Mouse (Mus musculus) CD4-positive, CD25-positive, alpha-beta regulatory T cell, adult 2 months (primary cell): ENCODE measurements around the gene Zfp276.
A peak's percentile ranks its signal among the peaks of the same experiment; 100 is the strongest.
"Not testable (repeated sequence)": the region's sequence is repeated elsewhere in the genome, so short reads cannot be mapped to it uniquely, and the experiment has no call there.

Experiments used
- DNase-seq: peaks from one replicate; pipeline ENCODE4 v3.0.0-alpha.2; 2012; ENCODE audit warnings: low read depth, low spot score

The Zfp276 gene

DNA sequence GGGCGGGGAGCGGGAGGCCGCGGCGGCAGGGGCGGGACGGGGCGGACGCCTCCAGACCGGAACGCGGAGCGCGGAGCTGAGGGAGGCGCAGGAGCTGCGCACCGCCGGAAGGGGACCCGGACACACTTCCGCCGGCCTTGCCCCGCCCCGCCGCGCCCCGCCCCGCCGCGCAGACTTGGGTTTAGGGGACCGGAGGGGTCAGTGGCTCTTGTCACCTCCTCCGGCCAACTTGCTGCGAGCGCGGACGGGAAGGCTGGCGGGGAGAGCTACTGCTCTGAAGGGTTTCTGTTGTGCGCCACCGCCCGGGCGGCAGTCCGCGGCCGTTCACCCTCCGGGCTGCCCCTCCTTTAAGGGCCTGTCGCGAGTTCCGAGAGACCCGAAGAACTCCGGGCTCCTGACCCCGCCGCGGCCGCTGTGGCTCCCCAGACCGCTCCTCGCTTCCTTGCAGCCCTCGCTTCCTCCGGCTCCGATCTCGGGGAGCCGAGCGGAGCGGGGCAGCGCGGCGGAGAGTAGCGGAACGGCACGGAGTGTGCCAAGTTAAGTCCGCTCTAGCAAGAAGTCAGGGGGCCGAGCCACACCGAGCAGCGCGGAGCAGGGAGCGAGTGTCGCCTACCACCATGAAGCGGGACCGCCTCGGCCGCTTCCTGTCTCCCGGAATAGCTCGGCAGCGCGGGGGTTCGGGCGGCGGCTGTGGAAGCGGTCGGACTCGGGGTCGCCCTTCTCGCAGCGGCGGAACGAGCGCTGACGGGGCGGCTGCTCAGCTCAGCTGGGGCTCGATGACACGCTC is at the start of gene Zfp276, which contains the start of gene Vps9d1:
Gene Zfp276, plus strand, starts transcription at position 97 of the 787 bp plus-strand sequence.
Gene Vps9d1, minus strand, starts transcription at position 250 of the 787 bp plus-strand sequence.
- DNase-seq = peak; percentile 90

DNA sequence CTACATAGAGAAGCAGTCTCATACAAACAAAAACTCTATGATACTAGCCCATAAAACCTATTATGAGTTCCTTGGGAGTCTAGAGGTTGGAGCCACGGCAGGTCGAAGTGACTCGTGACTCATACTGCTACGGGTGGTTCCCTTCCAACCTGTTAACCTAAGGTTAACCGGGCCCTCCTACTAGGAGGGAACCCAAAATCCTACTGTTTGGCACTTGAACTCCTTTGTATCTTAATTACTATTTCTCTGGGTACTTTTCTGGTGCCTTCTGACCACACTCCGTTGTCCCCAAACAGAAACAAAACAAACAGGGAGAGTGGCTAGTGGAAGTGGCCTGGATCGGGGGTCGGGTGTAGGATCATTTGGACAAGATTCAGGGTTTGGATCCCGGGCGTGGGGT is 42.1 kb upstream of the Zfp276 start:
- no peak for DNase-seq

DNA sequence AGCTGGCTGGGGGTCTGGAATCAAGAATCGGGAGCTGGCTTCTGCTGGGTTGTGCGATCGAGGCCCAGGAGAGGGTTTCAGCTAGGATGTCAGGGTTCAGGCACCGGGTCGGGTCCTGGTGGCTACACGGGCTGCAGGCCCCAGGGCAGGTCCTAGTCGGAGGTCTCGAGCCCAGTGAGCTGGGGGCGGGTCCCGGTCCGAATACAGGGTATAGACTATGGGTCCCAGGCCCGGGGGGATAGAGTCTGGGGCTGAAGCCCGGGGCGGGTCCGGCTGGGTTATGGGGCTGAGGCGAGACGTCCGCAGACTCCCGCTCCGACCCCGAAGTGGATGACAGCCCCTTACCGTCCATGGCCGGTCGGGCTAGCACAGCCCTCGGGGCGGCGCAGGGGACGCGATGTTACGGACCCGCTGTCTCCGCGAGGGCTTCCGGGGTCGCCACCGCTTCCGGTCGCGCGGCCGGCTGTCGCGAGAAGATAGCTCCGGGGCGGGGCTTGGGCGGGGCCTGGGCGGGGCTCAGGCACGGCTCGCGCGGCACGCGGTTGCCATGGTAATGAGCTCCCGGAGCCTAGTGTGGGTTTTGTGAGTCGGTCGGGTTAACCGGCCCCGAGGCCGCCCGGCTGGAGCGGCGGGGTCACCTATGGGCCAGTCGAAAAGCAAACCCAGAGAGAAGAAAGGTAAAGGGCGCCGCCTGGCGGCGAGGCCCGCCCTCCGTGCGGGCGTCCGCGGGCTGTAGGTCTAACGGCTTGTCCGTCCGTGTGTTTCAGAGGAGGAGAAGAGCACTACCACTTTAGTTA is 41.5 kb upstream of the Zfp276 start, which contains the start of the genes Chmp1a and Spata33:
Gene Chmp1a, minus strand, starts transcription at position 443 of the 797 bp plus-strand sequence.
Gene Spata33, plus strand, starts transcription at position 512 of the 797 bp plus-strand sequence.
- peak; percentile 95 for DNase-seq

DNA sequence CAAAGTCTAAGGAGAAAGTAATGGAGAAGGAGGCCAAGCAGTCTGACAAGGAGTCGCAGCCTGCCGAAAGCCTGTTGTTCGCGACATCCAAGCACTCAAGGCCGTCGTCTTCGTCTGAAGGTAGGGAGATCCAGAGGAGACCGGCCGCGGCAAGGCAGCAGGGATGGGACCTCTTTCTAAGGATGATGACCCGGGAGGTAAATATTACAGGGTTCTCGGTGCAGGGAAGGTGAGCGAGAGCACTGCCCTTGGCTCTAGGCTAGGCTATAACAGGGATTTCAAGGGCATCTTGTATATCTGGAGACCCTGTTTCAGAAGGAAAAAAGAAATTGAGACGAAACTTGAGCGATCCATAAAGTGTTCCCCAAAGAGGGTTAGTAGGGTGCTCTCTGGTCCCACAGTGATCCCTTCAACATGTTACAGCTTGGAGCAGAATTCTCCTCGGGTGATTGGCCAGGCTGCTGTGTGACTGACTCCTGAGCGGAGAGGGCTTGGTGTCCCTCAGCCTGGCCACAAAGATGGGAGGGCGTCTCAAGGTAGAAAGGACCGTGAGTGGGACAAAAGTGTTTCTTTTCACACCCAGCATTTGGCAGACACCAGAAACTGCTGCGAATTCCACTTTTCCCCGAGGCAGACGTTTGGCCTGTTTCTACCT is 40.8 kb upstream of the Zfp276 start:
- DNase-seq = no peak

DNA sequence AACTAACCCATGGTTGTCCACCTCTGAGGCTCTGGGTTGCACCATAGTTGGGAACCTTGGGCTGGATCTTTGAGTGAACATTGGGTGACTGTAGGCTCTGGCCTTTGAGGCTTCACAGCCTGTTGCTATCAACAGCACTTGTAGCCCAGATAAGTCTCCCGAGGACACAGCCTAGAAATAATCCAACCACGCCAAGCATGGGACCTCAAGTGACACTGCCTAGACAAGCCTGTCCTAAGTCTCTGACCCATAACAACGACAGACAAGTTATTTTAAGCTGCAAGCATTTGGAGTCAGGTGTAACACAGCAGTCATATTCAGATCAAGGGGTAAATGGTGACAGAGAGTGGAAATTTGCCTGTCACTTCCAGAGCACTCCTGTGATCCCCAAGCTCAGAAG is 38.6 kb upstream of the Zfp276 start:
- no peak for DNase-seq

DNA sequence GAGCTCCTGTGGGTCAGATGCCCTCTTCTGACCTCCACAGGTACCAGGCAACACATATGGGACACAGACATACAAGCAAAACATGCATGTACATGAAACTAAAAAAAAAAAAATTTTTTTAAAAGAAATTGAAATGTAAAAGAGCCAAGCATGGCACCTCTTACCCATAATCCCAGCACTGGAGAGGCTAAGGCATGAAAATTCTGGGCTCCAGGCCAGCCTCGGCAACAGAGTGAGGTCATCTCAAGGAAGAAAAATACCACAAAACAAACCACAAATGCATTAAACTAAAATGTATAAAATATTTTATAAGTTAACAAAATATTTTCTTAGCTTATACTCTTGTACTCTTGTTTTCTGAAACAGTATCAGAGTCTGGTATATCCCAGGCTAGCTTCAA is 33.1 kb upstream of the Zfp276 start:
- DNase-seq = no peak

DNA sequence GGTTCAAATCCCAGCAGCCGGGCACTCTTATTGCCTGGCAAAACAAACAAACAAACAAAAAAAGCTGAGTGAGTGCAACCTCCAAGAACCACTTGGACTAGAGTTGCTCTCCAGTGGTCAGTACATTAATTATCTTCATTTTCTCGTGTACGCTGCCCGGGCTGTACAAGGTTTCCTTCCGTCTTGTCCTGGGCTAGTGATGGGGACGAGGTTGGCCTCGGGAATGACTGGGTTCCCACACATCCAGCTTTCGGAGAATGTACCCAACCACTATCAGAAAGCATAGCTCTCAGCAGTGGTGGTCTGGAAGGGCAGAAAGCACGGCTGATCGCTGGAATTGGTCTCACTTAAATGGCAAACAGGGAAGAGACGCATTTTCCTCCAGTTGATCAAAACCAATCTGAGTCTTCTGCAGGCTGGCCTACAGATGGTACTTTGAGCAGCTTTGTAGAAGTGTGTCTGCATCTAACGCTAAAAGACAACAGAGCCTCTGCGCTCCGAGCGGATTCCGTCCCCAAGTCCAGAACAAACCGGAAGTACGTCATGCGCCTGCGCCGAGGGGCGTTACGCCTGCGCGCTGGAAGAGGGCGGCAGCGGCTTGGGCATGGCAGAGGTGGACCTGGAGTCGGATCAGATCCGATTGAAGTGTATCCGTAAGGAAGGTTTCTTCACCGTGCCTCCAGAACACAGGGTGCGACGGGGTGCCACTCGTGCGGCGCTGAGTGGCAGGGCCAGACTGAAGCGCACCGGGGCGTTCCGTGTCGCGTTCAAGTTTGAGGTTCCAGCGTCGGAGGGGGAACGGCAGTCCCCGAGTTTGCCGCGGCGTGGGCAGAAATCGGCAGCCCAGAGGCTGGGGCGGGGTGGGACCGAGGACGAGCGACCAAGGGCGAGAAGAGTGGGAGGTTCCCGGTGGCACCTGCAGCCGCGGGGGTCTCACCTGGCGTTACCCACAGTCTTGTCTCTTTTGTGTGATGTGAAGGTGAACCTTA is 29.4 kb upstream of the Zfp276 start, which contains the start of gene Cdk10:
Gene Cdk10, plus strand, starts transcription at position 565 of the 989 bp plus-strand sequence.
- peak; percentile 93 for DNase-seq

DNA sequence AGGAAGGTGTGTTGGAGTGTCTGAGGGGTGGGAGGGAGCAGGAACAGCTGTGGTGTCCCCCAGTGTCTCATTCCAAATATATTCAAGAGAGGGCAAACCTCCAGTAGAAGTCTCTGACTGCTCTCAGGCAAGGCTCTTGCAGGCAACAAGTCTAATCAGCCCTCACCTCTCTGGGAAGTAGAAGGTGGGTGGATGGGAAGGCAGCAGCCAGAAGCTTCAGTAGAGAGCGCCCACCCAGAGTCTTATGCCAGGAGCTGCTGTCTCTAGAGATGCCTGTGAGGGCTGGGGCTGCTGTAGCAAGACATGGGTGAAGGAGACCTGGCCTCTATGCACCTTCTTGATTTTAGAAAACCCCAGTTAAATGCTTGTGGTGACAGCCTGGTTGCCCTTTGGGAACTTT is 25.6 kb upstream of the Zfp276 start:
- no peak for DNase-seq

DNA sequence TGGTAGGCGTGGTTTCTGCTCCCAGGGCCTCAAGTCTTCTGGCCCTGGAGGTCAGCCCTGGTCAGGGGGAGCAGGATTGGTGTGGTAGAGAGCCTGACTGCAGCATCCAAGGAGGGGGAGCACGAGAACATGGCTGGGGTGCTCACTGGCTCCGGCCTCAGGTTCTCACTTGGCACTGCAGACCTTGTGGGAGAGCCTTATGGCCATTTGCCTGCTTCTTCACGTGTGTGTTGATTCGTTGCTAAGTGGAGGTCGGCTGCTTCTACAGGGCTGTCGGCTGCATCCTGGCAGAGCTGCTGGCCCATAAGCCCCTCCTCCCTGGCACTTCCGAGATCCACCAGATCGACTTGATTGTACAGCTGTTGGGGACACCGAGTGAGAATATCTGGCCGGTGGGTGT is 23.7 kb upstream of the Zfp276 start:
- not testable (repeated sequence) for DNase-seq

DNA sequence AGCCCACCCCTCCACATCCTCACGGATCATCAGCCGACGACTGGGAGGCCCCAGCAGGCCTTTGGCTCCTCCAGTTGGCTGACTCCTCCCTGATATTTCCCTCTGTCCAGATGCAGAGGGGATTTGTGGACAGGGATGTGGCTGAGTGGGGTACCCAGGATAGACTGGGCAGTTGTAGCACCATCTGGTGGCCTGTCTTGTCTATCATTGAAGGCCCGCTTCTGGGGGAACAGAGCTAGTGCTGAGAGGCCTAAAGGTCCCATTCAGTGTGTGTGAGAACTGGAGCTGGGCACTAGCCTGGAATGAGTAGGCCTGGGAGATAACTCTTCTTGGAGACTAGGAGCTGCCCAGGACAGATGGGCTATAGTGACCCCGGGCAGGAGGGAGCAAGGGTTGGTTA is 22.3 kb upstream of the Zfp276 start:
- DNase-seq = no peak

DNA sequence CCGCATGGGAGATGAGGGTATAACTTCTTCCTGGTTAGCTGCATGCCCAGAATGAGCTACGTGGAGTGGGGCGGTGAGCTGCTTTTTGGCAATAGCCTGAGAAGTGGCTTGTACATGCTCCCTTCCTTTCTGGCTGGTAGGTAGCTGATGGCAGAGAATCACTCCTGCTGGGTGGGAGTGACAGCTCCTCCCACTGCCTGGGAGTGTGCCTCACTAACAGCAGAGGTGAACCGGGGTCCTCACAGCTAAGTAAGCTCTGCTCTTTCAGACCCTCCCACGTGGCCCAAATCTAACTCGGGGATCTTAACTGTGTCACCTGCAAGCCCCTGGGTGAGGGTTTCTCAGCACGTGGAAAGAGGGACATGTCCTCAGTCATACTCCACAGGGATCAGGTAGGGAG is 21.4 kb upstream of the Zfp276 start:
- no peak for DNase-seq

DNA sequence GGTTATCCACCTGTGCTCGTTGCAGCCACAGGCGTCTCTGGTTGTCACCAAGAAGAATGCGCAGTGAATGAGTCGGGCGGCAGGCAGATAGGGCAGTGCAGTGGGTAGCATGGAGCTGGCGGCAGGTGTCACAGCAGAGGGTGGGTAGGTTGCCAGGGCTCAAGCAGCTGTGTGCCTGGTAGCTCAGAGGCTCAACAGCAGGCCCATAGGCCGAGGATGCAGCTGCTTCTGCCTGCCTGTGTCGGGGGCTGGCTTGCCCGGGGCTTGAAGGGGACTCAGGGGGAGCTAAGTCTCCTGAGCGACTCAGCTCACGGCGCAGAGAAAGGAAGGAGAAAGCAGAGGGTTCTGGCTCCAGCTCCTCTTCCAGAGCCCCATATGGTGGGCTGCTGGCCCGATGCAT is 20.7 kb upstream of the Zfp276 start:
- DNase-seq = no peak

DNA sequence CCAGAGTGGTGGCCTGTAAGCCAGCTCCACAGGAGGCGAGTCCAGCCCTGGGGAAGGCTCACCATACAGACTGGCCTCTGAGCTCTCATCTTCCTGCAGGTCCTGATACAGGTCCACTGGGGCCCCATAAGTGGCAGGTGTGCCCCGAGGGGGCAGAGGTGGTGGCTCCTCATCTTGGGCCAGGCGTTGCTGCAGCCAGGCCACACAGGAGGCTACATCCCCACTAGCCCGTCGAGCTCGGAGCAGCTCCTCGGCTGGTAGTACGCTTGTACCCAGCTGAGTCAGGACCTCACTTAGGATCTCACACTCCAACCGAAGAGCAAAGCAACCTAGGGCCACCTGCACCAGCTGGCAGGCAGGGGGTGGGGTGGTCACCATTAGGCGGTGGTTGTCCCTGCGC is 20.2 kb upstream of the Zfp276 start:
- DNase-seq = no peak

DNA sequence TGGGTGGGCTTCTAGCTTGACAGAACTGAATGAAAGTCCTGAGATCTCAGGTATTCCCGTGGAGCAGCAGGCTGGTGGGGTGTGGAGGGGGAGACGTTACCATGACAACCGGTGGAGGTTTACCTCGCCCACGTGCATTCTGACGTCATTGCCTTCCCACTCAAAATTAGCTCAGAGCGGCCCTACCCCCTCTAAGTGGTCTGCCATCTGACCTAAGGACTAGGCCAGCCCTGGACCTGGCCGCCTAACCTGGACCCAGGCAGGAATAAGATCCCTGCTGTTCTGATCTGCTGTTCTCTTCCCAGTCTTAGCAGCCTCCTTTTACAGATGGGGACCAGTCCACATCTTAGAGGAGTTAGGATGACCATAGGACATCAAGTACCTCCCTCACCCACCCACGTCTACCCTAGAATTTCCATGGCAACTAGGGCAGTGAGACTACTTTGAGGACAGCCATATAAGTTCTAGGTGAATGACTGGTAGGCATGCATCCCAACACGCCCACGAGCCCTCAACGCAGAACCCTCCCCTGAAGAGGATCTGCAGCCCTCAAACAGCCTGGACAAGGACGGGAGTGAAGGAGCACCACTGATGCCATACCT is 19.0 kb upstream of the Zfp276 start:
- peak; percentile 60 for DNase-seq

DNA sequence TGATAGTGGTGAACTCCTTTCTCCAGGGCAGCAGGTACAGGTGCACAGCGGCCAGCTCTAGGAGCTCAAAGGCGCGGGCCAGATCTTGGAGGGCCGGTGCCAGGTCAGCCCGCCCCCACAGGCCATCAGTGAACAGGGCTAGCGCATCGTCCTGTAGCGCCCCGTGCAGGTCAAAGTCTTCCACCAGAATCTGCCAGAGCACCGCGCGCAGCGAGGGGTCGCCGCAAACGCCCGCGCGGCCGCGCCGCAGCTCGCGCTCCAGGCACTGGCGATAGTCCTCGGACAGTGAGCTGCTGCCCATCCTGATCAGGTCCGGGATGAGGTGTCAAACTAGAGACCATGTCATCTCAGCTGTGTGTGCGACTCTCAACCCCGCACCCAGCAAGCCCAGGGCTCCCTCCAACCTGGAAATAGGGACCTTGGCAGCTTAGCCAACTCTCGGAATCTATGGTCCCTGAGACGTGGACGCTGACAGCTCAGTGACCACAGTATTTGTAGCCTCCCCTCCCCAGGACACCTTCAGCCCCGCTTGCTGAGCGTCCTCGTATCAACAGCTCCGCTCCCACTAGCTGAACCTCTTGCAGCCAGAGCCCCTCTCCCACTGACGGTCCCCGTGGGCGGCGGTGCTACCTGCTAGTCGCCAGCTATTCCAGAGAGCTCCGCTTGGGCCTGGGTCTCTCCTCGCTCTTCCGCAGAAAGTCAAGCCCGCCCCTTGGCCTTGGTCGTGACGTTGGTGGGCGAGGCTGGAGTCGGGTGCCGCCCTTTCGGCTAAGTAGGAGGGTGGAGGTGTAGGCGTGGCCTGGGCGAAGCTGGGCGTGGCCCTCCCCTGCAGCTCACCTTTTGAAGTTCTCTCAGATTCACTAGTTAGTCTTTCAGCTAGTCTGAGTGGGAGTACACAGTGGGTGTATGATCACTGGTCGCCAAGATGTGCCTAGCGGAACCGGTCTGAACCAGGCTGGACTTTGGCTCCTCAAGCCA is 18.2 kb upstream of the Zfp276 start, which contains the start of gene Spata2l:
Gene Spata2l, minus strand, starts transcription at position 714 of the 978 bp plus-strand sequence.
- DNase-seq = peak; percentile 98

DNA sequence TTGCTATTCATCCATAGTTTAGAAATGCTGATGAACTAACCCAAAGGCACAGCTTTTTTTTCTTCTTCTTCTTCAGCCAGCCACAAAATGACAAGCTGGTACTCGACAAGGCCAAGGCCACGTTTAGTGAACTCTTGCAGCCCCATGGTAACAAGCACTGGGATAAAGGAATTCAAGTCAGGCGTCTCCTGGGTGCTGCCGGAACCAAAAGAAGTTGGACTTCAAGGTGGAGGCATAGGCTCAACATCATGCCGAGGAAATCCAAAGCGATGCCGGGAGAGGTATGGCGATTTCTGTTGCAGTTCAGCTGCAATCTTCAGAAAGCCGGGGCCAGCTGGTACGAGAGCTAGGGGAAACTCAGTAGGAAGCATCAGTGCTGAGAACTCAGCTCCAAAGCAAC is 14.6 kb upstream of the Zfp276 start:
- no peak for DNase-seq

DNA sequence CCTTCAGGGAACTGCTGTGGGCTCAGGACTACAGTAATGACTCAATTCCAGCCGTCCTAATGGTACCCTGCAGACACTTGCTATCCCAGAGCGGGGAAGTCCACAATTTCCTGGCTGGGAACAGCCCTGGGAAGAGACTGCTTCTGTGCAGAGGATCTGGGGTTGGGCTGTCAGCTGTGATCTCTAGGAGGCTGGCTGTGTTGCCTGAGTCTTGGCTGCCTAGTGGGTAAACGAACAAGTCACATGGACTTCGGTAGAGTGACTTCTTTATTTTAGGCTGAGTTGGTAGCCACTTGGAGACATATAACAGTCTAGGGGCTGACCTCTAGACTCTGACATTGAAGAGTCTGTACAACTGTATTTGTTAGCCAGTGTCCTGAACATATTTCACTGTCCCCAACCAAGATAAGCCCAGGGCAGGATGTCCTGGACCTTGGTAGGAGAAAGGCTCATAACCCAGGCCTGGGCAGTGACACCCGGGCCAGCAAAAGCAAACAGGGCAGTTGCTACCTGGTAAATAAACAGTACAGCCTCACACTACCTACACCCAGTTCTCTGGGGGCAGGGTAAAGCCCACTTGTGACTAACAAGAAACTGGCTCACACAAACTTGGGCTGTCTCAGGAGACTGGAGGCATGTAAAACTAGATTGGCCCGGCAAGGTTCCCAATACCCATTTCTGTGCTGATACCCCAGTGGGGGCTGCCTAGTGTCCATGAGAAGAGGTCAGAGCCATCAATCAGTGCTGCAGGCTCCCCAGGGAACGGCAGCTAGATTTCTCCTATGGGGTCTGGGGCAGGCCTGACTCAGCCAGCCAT is 11.7 kb upstream of the Zfp276 start:
- DNase-seq = no peak

DNA sequence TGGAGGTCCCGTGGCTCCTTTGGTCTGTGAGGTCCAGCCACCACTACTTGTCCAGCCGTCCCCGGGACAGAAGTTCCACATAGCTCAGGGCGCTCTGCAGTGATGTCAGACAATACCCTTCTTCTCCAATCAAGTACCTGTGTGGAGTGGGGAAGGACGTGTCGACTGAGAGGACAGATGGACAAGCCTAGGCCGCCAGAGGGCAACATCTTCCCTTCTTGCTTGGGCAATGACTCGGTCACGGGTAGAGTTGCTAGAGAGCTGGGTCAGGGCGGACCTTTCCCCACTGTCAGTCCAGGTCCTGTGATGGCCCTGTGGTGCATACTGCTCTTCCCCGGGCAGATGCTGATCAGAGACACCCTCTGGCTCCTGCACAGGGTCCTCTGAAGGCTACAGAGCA is 10.9 kb upstream of the Zfp276 start:
- no peak for DNase-seq
